Mouse (Mus musculus) heart, adult 2 months (tissue): Measurements from ENCODE around the gene Calm5. TPM values are rescaled to one million over a fixed set of nuclear protein-coding genes. Genes with fewer than 3 reads are reported as not detected.
"Not testable (repeated sequence)": the region's sequence is repeated elsewhere in the genome, so short reads cannot be mapped to it uniquely, and the experiment has no call there.

ENCODE experiments used
- DNase-seq, 2 experiments: peaks; one replicate each; pipeline ENCODE4 v3.0.0; 2021
- H3K27ac ChIP-seq: fragments of 200-600 bp; 2 replicates; pipeline ENCODE4 v1.8.1; 2022
- H3K27me3 ChIP-seq: fragments of 200-500 bp; 2 replicates; pipeline ENCODE4 v1.6.1; 2012; ENCODE audit warnings: mild to moderate bottlenecking, low read length, inconsistent platforms, mixed read lengths; ENCODE audit not compliant: control insufficient read depth, insufficient read depth
- H3K36me3 ChIP-seq: fragments of 200-500 bp; 2 replicates; pipeline ENCODE4 v1.6.1; 2012; ENCODE audit warnings: low read length, inconsistent platforms; ENCODE audit not compliant: control insufficient read depth, insufficient read depth
- H3K4me1 ChIP-seq: fragments of 200-500 bp; 2 replicates; pipeline ENCODE4 v1.6.1; 2011; ENCODE audit warnings: low read length; ENCODE audit not compliant: control insufficient read depth, insufficient read depth
- H3K4me3 ChIP-seq: fragments of 200-600 bp; 2 replicates; pipeline ENCODE4 v1.8.1; 2022
- H3K79me2 ChIP-seq: fragments of 200-500 bp; replicated peaks from 2 replicates; pipeline ENCODE4 v1.6.1; 2012; ENCODE audit warnings: mild to moderate bottlenecking, inconsistent platforms, low read length, moderate library complexity, mixed read lengths; ENCODE audit not compliant: control insufficient read depth, insufficient read depth
- H3K9ac ChIP-seq: fragments of 200-500 bp; 2 replicates; pipeline ENCODE4 v1.6.1; 2012; ENCODE audit warnings: low read depth, mild to moderate bottlenecking, control low read depth, inconsistent platforms, low read length, mixed read lengths
- CTCF ChIP-seq: fragments of 200-600 bp; IDR thresholded peaks from 2 replicates; pipeline ENCODE4 v1.8.1; 2022; ENCODE audit warnings: antibody characterized with exemption, mild to moderate bottlenecking, moderate library complexity
- EP300 ChIP-seq: fragments of 200-500 bp; IDR thresholded peaks from 2 replicates; pipeline ENCODE4 v1.6.1; 2011; ENCODE audit warnings: low read depth, low read length, control low read depth; ENCODE audit not compliant: insufficient read depth
- POLR2A ChIP-seq: fragments of 200-500 bp; IDR thresholded peaks from 2 replicates; pipeline ENCODE4 v1.6.1; 2011; ENCODE audit warnings: mild to moderate bottlenecking, low read depth, low read length, control low read depth; ENCODE audit not compliant: insufficient read depth
- WGBS: fragments of 180-500 bp; shearing (Covaris S2); methylation state at CpG from one replicate; pipeline ENCODE4 v1.1.7; 2018; 5-methylcytosine and 5-hydroxymethylcytosine counted together
- intact Hi-C: fragments of 180-260 bp; cut with DNase I; formaldehyde crosslinking; loops from one replicate; pipeline ENCODE4 v1.15.1; 2025
- long read RNA-seq: library from polyadenylated mRNA; stranded (forward); transcript quantifications from one replicate; pipeline ENCODE4 v2.0.0, GENCODE M21; 2021
- polyA plus RNA-seq: library from polyadenylated mRNA; depleted of rRNA; stranded (reverse); fragments of >200 nt; gene quantifications from 2 replicates; pipeline ENCODE4 v1.2.3, GENCODE M21; 2012; rRNA removed
- total RNA-seq, 2 experiments: library from RNA; stranded (reverse); gene quantifications; 2 replicates each; pipeline ENCODE4 v1.2.3; 2021

Calm5 gene
- total RNA-seq (not detected), polyA plus RNA-seq (not detected in 2 replicates)
- long read RNA-seq: 0 reads

DNA sequence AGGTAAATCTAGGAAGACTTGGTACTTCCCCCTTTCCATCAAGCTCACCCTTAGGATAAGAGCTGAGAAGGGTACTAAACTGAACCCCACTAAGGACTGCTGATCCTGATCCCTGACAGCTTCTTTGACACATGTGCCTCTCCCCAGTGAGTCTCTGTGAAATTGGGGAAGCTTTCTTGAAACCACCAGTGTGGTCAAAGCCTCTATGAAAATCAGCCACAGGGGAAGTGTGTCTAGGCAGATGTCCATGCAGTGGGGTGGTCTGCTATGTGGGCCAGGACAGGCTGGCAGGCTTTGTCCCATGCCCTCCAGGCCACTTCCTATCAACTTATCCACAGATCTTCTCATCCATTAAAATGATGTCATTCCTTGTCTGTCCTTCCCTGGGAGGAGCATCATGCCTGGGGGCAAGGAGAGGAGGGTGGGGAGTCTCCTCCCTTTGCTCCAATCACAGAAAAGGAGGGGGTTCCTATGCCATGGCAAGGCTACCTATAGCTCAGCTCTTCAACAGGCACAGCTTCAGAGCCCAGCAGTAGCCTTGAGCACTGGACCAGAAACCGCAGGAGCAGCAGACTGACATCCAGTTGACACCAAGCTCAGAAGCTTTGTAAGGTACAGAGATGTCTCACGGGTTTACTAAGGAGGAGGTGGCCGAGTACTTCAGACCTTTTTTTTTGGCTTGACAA lies at the start of gene Calm5:
Gene Calm5, plus strand, starts transcription at position 526 of the 686 bp plus-strand sequence.
- H3K27me3 ChIP-seq, H3K4me3 ChIP-seq, H3K9ac ChIP-seq, H3K79me2 ChIP-seq, DNase-seq, intact Hi-C loops, H3K4me1 ChIP-seq, H3K27ac ChIP-seq, H3K36me3 ChIP-seq: not testable (repeated sequence)
- 75% methylated on average over 3 of the region's 3 CpGs for WGBS

DNA sequence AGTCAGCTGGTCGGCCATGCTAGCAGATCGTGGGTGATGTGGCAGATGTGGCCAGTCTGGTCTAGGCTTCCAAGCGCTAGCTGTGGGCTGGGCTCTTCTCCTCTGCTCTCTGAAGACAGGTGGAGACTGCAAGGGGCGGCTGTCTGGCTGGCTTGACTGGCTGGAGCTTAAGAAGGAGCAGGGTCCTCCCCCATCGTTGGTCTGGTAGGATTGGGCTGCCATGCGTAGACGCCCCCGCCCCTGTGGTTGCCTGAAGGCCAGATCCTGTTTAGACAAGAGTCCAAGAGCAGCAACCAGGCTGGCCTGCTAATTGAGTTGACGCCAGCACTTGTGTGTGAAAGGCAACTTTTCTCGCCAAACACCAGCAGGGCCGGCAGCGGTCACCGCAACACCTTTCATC lies 49.8 kb upstream of the Calm5 start, which contains the start of gene Calml3:
Gene Calml3, minus strand, starts transcription at position 131 of the 400 bp plus-strand sequence.
- Histone ChIP-seq H3K27ac (no peak within 1 kb of the TSS), H3K79me2 (no peaks in the 10 kb centered on the region), H3K4me1 (no peaks in the 10 kb centered on the region), H3K36me3 (no peaks in the 10 kb centered on the region), H3K9ac (no peak within 1 kb of the TSS), H3K27me3 (no peaks in the 10 kb centered on the region), H3K4me3 (no peak within 1 kb of the TSS)
- WGBS: 90% methylated on average over 13 of the region's 13 CpGs
- no peak for DNase-seq
- no peak for TF ChIP-seq POLR2A
- no peak for TF ChIP-seq CTCF
- TF ChIP-seq EP300: no peak
- intact Hi-C loops: no loop called here

DNA sequence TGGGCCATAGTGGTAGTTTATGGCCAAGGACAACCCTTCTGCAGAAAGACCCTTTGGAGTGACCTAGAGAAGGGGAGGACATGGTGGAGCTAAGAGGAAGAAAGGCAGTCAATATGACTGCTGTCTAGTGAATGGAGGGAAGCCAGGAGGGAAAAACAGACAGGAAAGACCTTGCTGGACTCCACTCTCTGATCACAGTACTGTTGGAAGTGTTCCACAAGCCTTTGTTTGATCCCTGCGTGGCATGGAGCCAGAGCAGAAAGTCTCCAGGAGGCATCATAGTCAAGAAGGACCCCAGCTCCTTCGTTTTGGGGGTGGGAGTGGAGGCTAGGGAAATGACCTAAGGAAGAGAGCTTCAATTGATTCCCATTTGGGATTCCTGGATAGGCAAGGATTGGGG lies 48.8 kb upstream of the Calm5 start:
- TF ChIP-seq CTCF: no peak
- TF ChIP-seq POLR2A: no peak
- TF ChIP-seq EP300: no peak
- Histone ChIP-seq H3K4me3 (no peak overlapping the region), H3K36me3 (no peaks in the 10 kb centered on the region), H3K79me2 (no peaks in the 10 kb centered on the region), H3K9ac (no peak overlapping the region), H3K4me1 (no peaks in the 10 kb centered on the region), H3K27me3 (no peaks in the 10 kb centered on the region), H3K27ac (no peak overlapping the region)
- 34% methylated on average over 2 of the region's 2 CpGs for WGBS
- intact Hi-C loops: no loop called here
- no peak for DNase-seq

DNA sequence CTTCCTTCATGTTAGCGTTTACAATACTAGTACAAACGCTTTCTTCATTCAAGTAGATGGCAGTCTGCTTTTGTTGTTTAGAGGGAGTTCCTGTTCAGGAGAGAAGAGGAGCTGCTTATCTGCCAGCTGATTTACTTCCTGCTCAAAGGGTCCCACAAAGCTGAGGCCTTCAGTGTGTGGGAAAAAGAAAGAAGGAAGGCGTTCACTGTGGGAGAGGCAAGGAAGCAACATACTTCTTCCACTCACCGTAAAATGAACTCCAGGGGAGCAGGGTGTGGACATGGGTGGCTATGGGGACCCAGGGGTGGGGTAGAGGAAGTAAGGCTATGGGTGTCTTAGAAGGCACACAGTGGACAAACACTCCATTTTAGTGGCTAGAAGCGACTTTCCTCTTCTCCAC lies 48.3 kb upstream of the Calm5 start:
- Histone ChIP-seq H3K9ac (no peak overlapping the region), H3K4me3 (no peak overlapping the region), H3K36me3 (no peaks in the 10 kb centered on the region), H3K27ac (no peak overlapping the region), H3K79me2 (no peaks in the 10 kb centered on the region), H3K4me1 (no peaks in the 10 kb centered on the region), H3K27me3 (no peaks in the 10 kb centered on the region)
- intact Hi-C loops: no loop called here
- no peak for DNase-seq
- WGBS: 52% methylated on average over 5 of the region's 5 CpGs
- TF ChIP-seq CTCF (no peak), EP300 (no peak), POLR2A (no peak)

DNA sequence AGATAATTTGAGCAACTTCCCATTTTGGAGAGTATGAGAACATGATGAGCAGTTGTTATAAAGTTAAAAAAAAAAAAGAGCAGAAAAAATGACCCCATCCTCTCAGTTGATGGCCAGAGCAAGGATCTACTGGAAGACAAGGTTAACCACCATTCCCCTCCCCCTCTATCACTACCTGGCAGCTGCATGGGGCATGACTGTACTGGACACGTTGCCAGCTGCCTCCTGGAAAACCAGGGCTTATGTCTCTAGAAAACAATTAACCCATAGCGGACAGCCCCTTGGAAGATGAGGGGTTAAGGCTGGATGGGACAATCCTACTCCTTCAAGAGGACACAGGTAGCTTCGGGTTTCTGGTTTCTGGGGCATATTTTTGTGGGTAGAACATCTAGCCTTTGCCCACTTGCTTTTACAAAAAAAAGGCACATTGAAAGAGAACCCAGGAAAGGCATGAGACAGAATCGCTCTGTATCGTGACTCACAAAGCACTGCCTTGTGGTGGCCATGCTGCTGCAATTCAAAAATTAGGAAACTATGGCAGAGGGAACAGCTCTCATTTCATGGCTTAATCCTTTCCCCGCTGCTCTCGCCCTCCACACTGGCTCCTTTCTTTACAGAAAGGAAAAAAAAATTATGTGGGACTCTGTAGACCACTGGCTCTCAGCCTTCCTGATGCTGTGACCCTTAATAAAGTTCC lies 46.7 kb upstream of the Calm5 start:
- DNase-seq: no peak
- Histone ChIP-seq H3K4me1 (no peaks in the 10 kb centered on the region), H3K4me3 (no peak overlapping the region), H3K27ac (no peak overlapping the region), H3K79me2 (no peaks in the 10 kb centered on the region), H3K27me3 (no peaks in the 10 kb centered on the region), H3K36me3 (no peaks in the 10 kb centered on the region), H3K9ac (no peak overlapping the region)
- intact Hi-C loops: no loop called here
- WGBS: 84% methylated on average over 7 of the region's 7 CpGs
- no peak for TF ChIP-seq EP300

DNA sequence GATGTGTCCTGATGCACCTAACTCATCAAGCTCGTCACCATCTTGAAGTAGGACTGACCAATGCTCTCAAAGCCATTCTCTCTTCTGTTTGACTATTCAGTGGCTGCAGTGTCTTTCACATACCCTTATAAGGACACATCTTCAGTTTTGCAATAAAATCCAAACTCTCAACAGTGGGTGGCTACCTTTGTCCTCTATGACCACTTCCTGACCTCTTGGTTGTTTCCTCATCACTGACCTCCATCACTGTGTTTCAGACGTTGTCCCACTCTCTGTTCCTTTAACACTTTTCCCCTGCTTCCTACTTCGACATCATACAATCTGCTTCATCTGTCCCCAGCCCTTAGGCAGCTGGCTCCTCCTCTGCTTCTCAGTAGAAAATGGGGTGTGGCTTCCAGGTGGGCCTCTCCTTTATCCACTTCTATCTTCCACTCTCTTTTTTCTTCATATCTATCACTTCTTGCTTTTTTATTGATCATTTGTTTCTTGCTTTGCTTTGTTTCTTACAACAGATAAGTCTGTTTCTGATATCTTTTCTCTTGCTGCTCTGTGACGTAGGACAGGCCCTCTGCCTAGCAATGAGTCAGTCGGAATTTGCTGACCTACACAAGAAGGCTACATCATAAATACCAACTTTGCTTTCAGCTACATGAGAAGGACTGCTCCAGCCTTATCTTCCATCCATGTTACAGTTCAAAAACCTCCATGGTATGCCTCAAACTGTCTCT lies 35.8 kb upstream of the Calm5 start:
- Histone ChIP-seq H3K4me1 (no peaks in the 10 kb centered on the region), H3K27me3 (no peaks in the 10 kb centered on the region), H3K4me3 (no peak overlapping the region), H3K79me2 (no peaks in the 10 kb centered on the region), H3K9ac (no peak overlapping the region), H3K27ac (no peak overlapping the region), H3K36me3 (no peaks in the 10 kb centered on the region)
- WGBS: 60% methylated on average over 5 of the region's 5 CpGs
- TF ChIP-seq CTCF (no peak), POLR2A (no peak), EP300 (no peak)
- intact Hi-C loops: no loop called here
- DNase-seq: no peak
